Mouse (Mus musculus): Measurements from ENCODE around the gene Gm3488. TPM values are rescaled to one million over a fixed set of nuclear protein-coding genes. Genes with fewer than 3 reads are reported as not detected.

Gene Gm3488
- 0.20 TPM in 1 of 2 replicates, not detected in the other for polyA plus RNA-seq (2012; rRNA removed; ENCODE audit: low replicate concordance)

DNA sequence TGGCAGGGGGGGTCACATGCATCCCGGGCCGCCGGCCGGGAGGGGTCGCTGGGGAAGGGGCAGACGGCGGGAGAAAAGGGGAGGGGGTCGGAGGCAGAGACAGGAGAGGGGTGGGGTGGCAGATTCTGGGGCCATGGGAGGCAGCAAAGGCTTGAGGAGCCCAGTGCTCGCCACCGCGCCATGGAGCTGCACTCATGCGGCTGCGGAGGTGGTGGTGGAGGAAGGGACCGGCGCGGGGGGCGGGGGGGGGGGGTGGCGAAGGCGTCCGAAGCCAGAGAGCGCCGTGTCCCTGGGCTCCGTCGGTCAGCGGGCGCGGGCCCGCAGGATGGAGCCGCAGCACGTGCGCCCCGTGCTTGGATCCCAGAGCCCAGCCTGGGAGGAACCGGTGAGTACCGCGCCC is at the start of gene Gm3488:
Gene Gm3488 (plus strand): TSS at position 301 of the 400 bp plus-strand sequence.

DNA sequence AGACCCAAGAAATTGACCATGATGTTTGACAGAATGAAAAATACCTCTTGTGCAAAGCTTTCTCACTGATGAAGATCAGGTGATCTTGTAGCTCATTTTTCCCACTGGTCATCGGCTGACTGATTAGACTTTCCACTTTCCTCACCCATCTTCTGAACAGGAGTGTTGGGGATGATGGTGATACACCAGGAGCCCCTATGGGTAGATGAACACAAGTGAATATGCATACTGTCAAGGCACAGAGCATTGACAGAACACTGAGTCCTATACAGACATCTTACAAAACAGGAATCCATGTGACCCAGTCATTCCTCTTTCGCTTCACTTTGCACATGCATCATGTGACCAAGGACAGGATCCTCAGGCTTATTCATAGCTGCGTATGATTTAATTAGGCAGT is 46.1 kb upstream of the Gm3488 start, which contains the start of gene Gm3194:
Gene Gm3194 (minus strand): TSS at position 101 of the 400 bp plus-strand sequence.

DNA sequence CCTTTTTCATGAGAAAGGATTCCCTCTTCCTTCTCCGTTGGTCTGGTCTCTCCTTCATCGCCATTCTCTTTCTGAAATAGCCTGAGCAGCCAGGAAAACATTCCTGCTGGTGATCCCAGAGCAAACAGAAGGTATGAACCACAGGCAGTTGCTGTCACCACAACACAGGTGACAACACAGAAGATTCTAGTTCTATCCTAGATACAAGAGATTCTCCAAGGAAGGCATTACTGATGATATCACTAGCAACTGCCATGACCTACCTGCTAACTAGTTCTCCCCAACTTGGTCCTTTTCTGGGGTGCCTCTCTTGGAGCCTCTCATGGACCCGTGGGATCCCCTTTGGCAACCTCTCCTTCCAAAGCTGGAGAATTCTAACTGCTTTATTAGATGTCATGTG is 23.7 kb upstream of the Gm3488 start, which contains the start of gene Gm8246:
Gene Gm8246 (minus strand): TSS at position 101 of the 400 bp plus-strand sequence.

GRCm38 (mm10) chr14:5483907-5484306 is 17.6 kb upstream of the Gm3488 start, which contains the start of gene Gm3187:
TSS of gene Gm3187 (plus strand) at chr14:5484207.

GRCm38 (mm10) chr14:5538196-5538595 is 36.7 kb downstream of the Gm3488 start, which contains the start of gene Gm3532:
TSS of gene Gm3532 (plus strand) at chr14:5538496.

Other genes starting within 250 kb of the Gm3488 start
- gene Gm3526, start 241.1 kb upstream of the Gm3488 start, polyA plus RNA-seq (2012; rRNA removed; ENCODE audit: low replicate concordance), result not detected in 2 replicates
- gene Gm3542, start 166.7 kb upstream of the Gm3488 start, polyA plus RNA-seq (2012; rRNA removed; ENCODE audit: low replicate concordance), result not detected in 2 replicates
- gene Gm3500, start 112.6 kb upstream of the Gm3488 start, polyA plus RNA-seq (2012; rRNA removed; ENCODE audit: low replicate concordance), result 0.13 TPM in 1 of 2 replicates, not detected in the other
- 0.10 and 0.26 TPM in 2 replicates for gene Gm3194, start 46.2 kb upstream of the Gm3488 start, polyA plus RNA-seq (2012; rRNA removed; ENCODE audit: low replicate concordance)
- not detected in 2 replicates for gene Gm8246, start 23.8 kb upstream of the Gm3488 start, polyA plus RNA-seq (2012; rRNA removed; ENCODE audit: low replicate concordance)
- gene Gm3187, start 17.5 kb upstream of the Gm3488 start, polyA plus RNA-seq (2012; rRNA removed; ENCODE audit: low replicate concordance), result not detected in 2 replicates
- gene Gm3532, start 36.8 kb downstream of the Gm3488 start, polyA plus RNA-seq (2012; rRNA removed; ENCODE audit: low replicate concordance), result not detected in 2 replicates
- not detected in 2 replicates for gene Gm8265, start 131.4 kb downstream of the Gm3488 start, polyA plus RNA-seq (2012; rRNA removed; ENCODE audit: low replicate concordance)
- not detected in 2 replicates for gene Gm9603, start 185.8 kb downstream of the Gm3488 start, polyA plus RNA-seq (2012; rRNA removed; ENCODE audit: low replicate concordance)
- gene Gm3373, start 239.9 kb downstream of the Gm3488 start, polyA plus RNA-seq (2012; rRNA removed; ENCODE audit: low replicate concordance), result 0.08 and 0.26 TPM in 2 replicates

All from mammary gland, adult 2 months (tissue).